Mouse (Mus musculus): Measurements from ENCODE around the gene Six5.
A peak's percentile ranks its signal among the peaks of the same experiment; 100 is the strongest.

- TF ChIP-seq POLR2A (IDR thresholded peaks at IDR 0.05; ENCODE audit: low read depth, low read length) (peak; percentile 31; the same call in 1 of the 2 replicates), CTCF (IDR thresholded peaks at IDR 0.05; ENCODE audit: borderline replicate concordance, insufficient read depth, low read length) (no peak)
Observed at GRCm38 (mm10) chr7:19098811-19099210, 4.4 kb downstream of the Six5 start.
